Mouse (Mus musculus): ENCODE data around the gene Pgm1.

- TF ChIP-seq CTCF (IDR thresholded peaks at IDR 0.05; ENCODE audit: extremely low read depth, insufficient read depth, insufficient read length, insufficient replicate concordance): no peak
- no peak for TF ChIP-seq POLR2A (IDR thresholded peaks at IDR 0.05; ENCODE audit: low read depth, low read length)
These were observed 1.5 kb downstream of the Pgm1 start for GRCm38 (mm10) chr4:99930518-99931239.
